Mouse (Mus musculus) olfactory bulb, adult 2 months (tissue): ENCODE data around the gene Ankrd12.

Experiments
- CTCF ChIP-seq: fragments of 200-500 bp; IDR thresholded peaks from 2 replicates; pipeline ENCODE4 v1.5.1; 2012; ENCODE audit warnings: low read depth, mild to moderate bottlenecking, low read length, moderate library complexity; ENCODE audit not compliant: insufficient read depth
- POLR2A ChIP-seq: fragments of 200-500 bp; IDR thresholded peaks from 2 replicates; pipeline ENCODE4 v1.6.1; 2012; ENCODE audit warnings: mild to moderate bottlenecking, low read depth, low read length, moderate library complexity; ENCODE audit not compliant: insufficient read depth

DNA sequence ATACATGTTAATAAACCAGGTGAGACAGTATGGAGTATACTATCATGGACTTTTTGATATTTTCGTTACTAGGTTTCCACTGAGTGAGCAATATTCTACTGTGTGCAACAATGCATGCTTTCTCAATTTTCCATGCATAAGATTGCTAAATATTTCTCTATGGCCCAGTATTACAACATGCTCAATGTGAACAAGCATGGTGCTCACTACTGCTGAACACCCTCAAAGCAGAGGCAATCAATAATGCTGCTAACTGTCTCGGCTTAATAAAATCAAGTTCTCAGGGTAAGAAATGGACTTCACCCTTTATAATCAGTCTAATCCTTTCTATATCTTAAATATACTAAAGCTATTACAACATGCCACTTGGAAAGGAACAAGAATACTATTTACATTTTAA lies 69.4 kb downstream of the Ankrd12 start:
- TF ChIP-seq CTCF (no peak), POLR2A (no peak)
